In the genomic region with DNA sequence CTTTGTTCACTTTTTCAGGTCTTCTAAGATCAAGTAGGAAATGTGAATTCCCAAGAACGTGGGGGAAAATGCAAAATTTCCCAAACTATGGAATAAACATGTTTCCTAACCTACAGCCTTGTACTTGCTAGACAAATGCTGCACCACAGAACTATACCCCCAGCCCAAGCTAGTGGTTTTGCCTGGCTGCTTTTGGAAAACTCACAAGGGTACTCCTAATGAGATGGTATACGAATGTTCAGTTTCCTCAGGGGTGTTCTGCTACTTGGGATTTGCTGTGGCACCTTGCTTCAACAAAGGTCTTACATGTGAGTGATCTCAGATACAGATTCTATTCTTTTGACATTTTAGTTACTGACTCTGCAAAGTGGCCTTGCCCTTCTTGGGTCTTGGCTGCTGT, we compare ENCODE assay signal across 12 mouse cellular contexts.
DNase-seq lines count a peak whose midpoint lies in the region; ATAC-seq and TF ChIP-seq lines count a peak whose summit lies in the region.
"Had no signal": no experiment of that assay in that cellular context is flagged by ENCODE, and none has a peak within 500 bp of the region (broad histone marks: within the 10 kb centered on the region; RNA-seq: fewer than 3 reads in every experiment).

No protein-coding gene starts in this region.

- no peak overlapping the region for H3K4me2 ChIP-seq in heart, embryonic 13.5 days
- H3K4me2 ChIP-seq in lung, embryonic 16.5 days (ENCODE audit: low read depth, low read length), result no peak overlapping the region
- H3K4me2 ChIP-seq in limb, embryonic 14.5 days (replicated peaks; ENCODE audit: low read depth, low read length, severe bottlenecking), result no peak overlapping the region
- H3K4me2 ChIP-seq in midbrain, embryonic 14.5 days (ENCODE audit: low read length), result no peak overlapping the region
- no peak overlapping the region for H3K4me2 ChIP-seq in midbrain, embryonic 11.5 days
- H3K4me2 ChIP-seq: forebrain, embryonic 12.5 days had no signal

- no peak overlapping the region for H3K4me3 ChIP-seq in heart, embryonic 13.5 days
- H3K4me3 ChIP-seq in lung, embryonic 16.5 days (ENCODE audit: low read length), result no peak overlapping the region
- no peak overlapping the region for H3K4me3 ChIP-seq in limb, embryonic 14.5 days (replicated peaks; ENCODE audit: low read length)
- H3K4me3 ChIP-seq in midbrain, embryonic 14.5 days (replicated peaks; ENCODE audit: low read depth, low read length), result no peak overlapping the region
- no peak overlapping the region for H3K4me3 ChIP-seq in midbrain, embryonic 11.5 days (ENCODE audit: low read depth, low read length)
- H3K4me3 ChIP-seq: forebrain, embryonic 12.5 days had no signal

- peak overlapping the region; percentile 73 for H3K9ac ChIP-seq in heart, embryonic 13.5 days
- H3K9ac ChIP-seq in lung, embryonic 16.5 days (ENCODE audit: low read length), result no peak overlapping the region
- no peak overlapping the region for H3K9ac ChIP-seq in limb, embryonic 14.5 days (ENCODE audit: low read depth, low read length, severe bottlenecking)
- H3K9ac ChIP-seq in midbrain, embryonic 14.5 days (replicated peaks; ENCODE audit: low read length), result no peak overlapping the region
- no peak overlapping the region for H3K9ac ChIP-seq in midbrain, embryonic 11.5 days (ENCODE audit: low read length)
- H3K9ac ChIP-seq: forebrain, embryonic 12.5 days had no signal

- H3K27ac ChIP-seq in heart, embryonic 13.5 days (replicated peaks), result peak overlapping the region; percentile 98
- H3K27ac ChIP-seq in lung, embryonic 16.5 days (ENCODE audit: low read length), result peak overlapping the region; percentile 67
- H3K27ac ChIP-seq in limb, embryonic 14.5 days (replicated peaks; ENCODE audit: low read depth, low read length), result 0 out of 2 replicates have a peak overlapping the region, but pooled peaks have one; percentile 19
- no peak overlapping the region for H3K27ac ChIP-seq in midbrain, embryonic 14.5 days (replicated peaks; ENCODE audit: low read depth, low read length)
- H3K27ac ChIP-seq in midbrain, embryonic 11.5 days (ENCODE audit: low read depth, low read length), result no peak overlapping the region

- H3K36me3 ChIP-seq in heart, embryonic 13.5 days, result peaks cover 70% of the 10 kb centered on the region
- peaks cover 6% of the 10 kb centered on the region; the same call in 1 of the 2 replicates for H3K36me3 ChIP-seq in lung, embryonic 16.5 days (ENCODE audit: control insufficient read depth, insufficient read depth, low read length)
- H3K36me3 ChIP-seq in limb, embryonic 14.5 days (ENCODE audit: control insufficient read depth, insufficient read depth, low read length), result peaks cover 63% of the 10 kb centered on the region
- H3K36me3 ChIP-seq in midbrain, embryonic 14.5 days (ENCODE audit: control insufficient read depth, insufficient read depth, low read length), result no peaks in the 10 kb centered on the region
- no peaks in the 10 kb centered on the region; the same call in 1 of the 2 replicates for H3K36me3 ChIP-seq in midbrain, embryonic 11.5 days (ENCODE audit: control insufficient read depth, insufficient read depth, low read length)

- H3K27me3 ChIP-seq in heart, embryonic 13.5 days (replicated peaks), result no peaks in the 10 kb centered on the region
- no peaks in the 10 kb centered on the region for H3K27me3 ChIP-seq in lung, embryonic 16.5 days (ENCODE audit: control insufficient read depth, insufficient read depth, low read depth, low read length)
- no peaks in the 10 kb centered on the region for H3K27me3 ChIP-seq in limb, embryonic 14.5 days (ENCODE audit: control insufficient read depth, insufficient read depth, low read length)
- no peaks in the 10 kb centered on the region for H3K27me3 ChIP-seq in midbrain, embryonic 14.5 days (ENCODE audit: control insufficient read depth, insufficient read depth, low read length)
- H3K27me3 ChIP-seq in midbrain, embryonic 11.5 days (ENCODE audit: control insufficient read depth, insufficient read depth, low read length), result no peaks in the 10 kb centered on the region
- H3K27me3 ChIP-seq: forebrain, embryonic 12.5 days had no signal

- H3K9me3 ChIP-seq in heart, embryonic 13.5 days, result no peaks in the 10 kb centered on the region
- H3K9me3 ChIP-seq in lung, embryonic 16.5 days (ENCODE audit: control insufficient read depth, low read length), result no peaks in the 10 kb centered on the region
- no peaks in the 10 kb centered on the region for H3K9me3 ChIP-seq in limb, embryonic 14.5 days (ENCODE audit: control insufficient read depth, low read length)
- no peaks in the 10 kb centered on the region for H3K9me3 ChIP-seq in midbrain, embryonic 14.5 days (ENCODE audit: control insufficient read depth, low read length)
- no peaks in the 10 kb centered on the region for H3K9me3 ChIP-seq in midbrain, embryonic 11.5 days (ENCODE audit: control insufficient read depth, low read length)
- H3K9me3 ChIP-seq: forebrain, embryonic 12.5 days had no signal

- TF ChIP-seq POLR2A in limb, embryonic 14.5 days (IDR thresholded peaks at IDR 0.05; ENCODE audit: borderline replicate concordance, extremely low read depth, insufficient read depth, insufficient read length), result no peak

- intact Hi-C loops in heart, postnatal 14 days (cut with DNase I), result no loop called here
- intact Hi-C loops in left cerebral cortex, postnatal 10 days (cut with DNase I), result no loop called here

- no peak for DNase-seq in heart, postnatal 14 days
- no peak for DNase-seq in lung, postnatal 36 days
- no peak for DNase-seq in limb, embryonic 14.5 days (ENCODE audit: low spot score)
- DNase-seq in midbrain, embryonic 14.5 days, result no peak
- DNase-seq in midbrain, embryonic 11.5 days (ENCODE audit: low spot score, missing footprints), result no peak
- DNase-seq in left cerebral cortex, postnatal 10 days (ENCODE audit: extremely low spot score in 1 of 2, low spot score in 2 of 2), result no peak
- DNase-seq: adrenal gland, adult 8-10 months; gastrocnemius, postnatal 10 days; right cerebral cortex, postnatal 4 days had no signal

- ATAC-seq in heart, embryonic 13.5 days (ENCODE audit: extremely low read depth, insufficient number of reproducible peaks, low FRiP score, low TSS enrichment), result no peak
- ATAC-seq in lung, embryonic 16.5 days (ENCODE audit: low read depth), result no peak
- ATAC-seq in limb, embryonic 14.5 days (ENCODE audit: low FRiP score, low read depth), result no peak
- ATAC-seq in midbrain, embryonic 14.5 days (ENCODE audit: low FRiP score, low TSS enrichment), result no peak
- no peak for ATAC-seq in midbrain, embryonic 11.5 days (ENCODE audit: low FRiP score)

- 77% methylated on average over 2 of the region's 2 CpGs for WGBS in heart, embryonic 13.5 days
- WGBS in lung, embryonic 16.5 days, result 66% methylated on average over 2 of the region's 2 CpGs
- 84% methylated on average over 2 of the region's 2 CpGs for WGBS in limb, embryonic 14.5 days
- 70% methylated on average over 2 of the region's 2 CpGs for WGBS in midbrain, embryonic 14.5 days
- 88% methylated on average over 2 of the region's 2 CpGs for WGBS in midbrain, embryonic 11.5 days

- peaks cover 96% of the 10 kb centered on the region for H3K4me1 ChIP-seq in heart, embryonic 13.5 days
- peaks cover 49% of the 10 kb centered on the region for H3K4me1 ChIP-seq in lung, embryonic 16.5 days (replicated peaks; ENCODE audit: control insufficient read depth, insufficient read depth, low read length)
- peaks cover 51% of the 10 kb centered on the region for H3K4me1 ChIP-seq in limb, embryonic 14.5 days (ENCODE audit: control insufficient read depth, insufficient read depth, low read length)
- no peaks in the 10 kb centered on the region; the same call in 1 of the 2 replicates for H3K4me1 ChIP-seq in midbrain, embryonic 14.5 days (ENCODE audit: control insufficient read depth, insufficient read depth, low read length)
- H3K4me1 ChIP-seq in midbrain, embryonic 11.5 days (ENCODE audit: control insufficient read depth, insufficient read depth, low read length), result peaks cover 9% of the 10 kb centered on the region

Comparison
In these comparisons a context has a peak if more than half of its experiments do, and no peak if none do; other contexts are left out.
1. H3K27ac ChIP-seq: peak in heart, embryonic 13.5 days (single experiment), lung, embryonic 16.5 days (single experiment) and limb, embryonic 14.5 days (single experiment); none in midbrain, embryonic 14.5 days (single experiment) and midbrain, embryonic 11.5 days (single experiment).